Mouse (Mus musculus) embryonic facial prominence, embryonic 11.5 days (tissue): ENCODE results near the gene Zmynd8. TPM values are rescaled to one million over a fixed set of nuclear protein-coding genes. Genes with fewer than 3 reads are reported as not detected.

ENCODE experiments used
- ATAC-seq: fragments of 200-750 bp; cut with Nextera tagmentation; replicated peaks from 2 replicates; pipeline ENCODE4 v1.8.0; 2017; ENCODE audit warnings: low read depth; ENCODE audit not compliant: insufficient number of reproducible peaks, low FRiP score, low TSS enrichment
- DNase-seq: peaks from one replicate; pipeline ENCODE4 v3.0.0-alpha.2; 2015; ENCODE audit warnings: low spot score
- H3K27ac ChIP-seq: fragments of 300-500 bp; sonication (generic); replicated peaks from 2 replicates; pipeline ENCODE4 v1.5.1; 2014; ENCODE audit warnings: mild to moderate bottlenecking, low read depth, low read length, control low read depth
- H3K27me3 ChIP-seq: fragments of 300-500 bp; sonication (generic); 2 replicates; pipeline ENCODE4 v1.6.1; 2014; ENCODE audit warnings: mild to moderate bottlenecking, low read length, moderate library complexity, mixed read lengths; ENCODE audit not compliant: control insufficient read depth, insufficient read depth
- H3K36me3 ChIP-seq: fragments of 300-500 bp; sonication (generic); replicated peaks from 2 replicates; pipeline ENCODE4 v1.6.1; 2014; ENCODE audit warnings: low read depth, mild to moderate bottlenecking, low read length, moderate library complexity, mixed read lengths; ENCODE audit not compliant: control insufficient read depth, insufficient read depth
- H3K4me1 ChIP-seq: fragments of 300-500 bp; sonication (generic); 2 replicates; pipeline ENCODE4 v1.6.1; 2014; ENCODE audit warnings: low read length, mixed read lengths; ENCODE audit not compliant: control insufficient read depth, insufficient read depth
- H3K4me2 ChIP-seq: fragments of 300-500 bp; sonication (generic); 2 replicates; pipeline ENCODE4 v1.6.1; 2014; ENCODE audit warnings: low read depth, mild to moderate bottlenecking, control low read depth, low read length, moderate library complexity
- H3K4me3 ChIP-seq: fragments of 300-500 bp; sonication (generic); 2 replicates; pipeline ENCODE4 v1.5.1; 2014; ENCODE audit warnings: low read depth, low read length, control low read depth
- H3K9ac ChIP-seq: fragments of 300-500 bp; sonication (generic); replicated peaks from 2 replicates; pipeline ENCODE4 v1.6.1; 2014; ENCODE audit warnings: mild to moderate bottlenecking, control low read depth, low read length
- H3K9me3 ChIP-seq: fragments of 300-500 bp; sonication (generic); replicated peaks from 2 replicates; pipeline ENCODE4 v1.6.1; 2016; ENCODE audit warnings: mild to moderate bottlenecking, low read length, inconsistent platforms, mixed read lengths; ENCODE audit not compliant: control insufficient read depth
- WGBS: fragments of 180-500 bp; shearing (Covaris S2); extraction: QIAGEN DNeasy Blood & Tissue Kit; methylation state at CpG from one replicate; pipeline ENCODE4 v1.1.7; 2014; 5-methylcytosine and 5-hydroxymethylcytosine counted together
- polyA plus RNA-seq: library from polyadenylated mRNA; unstranded; fragments of >200 nt; fragmentation: Nextera tagmentation; extraction: Ambion mirVana; gene quantifications from 2 replicates; pipeline ENCODE4 v1.2.1, GENCODE M21; 2014

Gene Zmynd8
- polyA plus RNA-seq, 1 experiment from 2014 or later = 36.8 TPM

DNA sequence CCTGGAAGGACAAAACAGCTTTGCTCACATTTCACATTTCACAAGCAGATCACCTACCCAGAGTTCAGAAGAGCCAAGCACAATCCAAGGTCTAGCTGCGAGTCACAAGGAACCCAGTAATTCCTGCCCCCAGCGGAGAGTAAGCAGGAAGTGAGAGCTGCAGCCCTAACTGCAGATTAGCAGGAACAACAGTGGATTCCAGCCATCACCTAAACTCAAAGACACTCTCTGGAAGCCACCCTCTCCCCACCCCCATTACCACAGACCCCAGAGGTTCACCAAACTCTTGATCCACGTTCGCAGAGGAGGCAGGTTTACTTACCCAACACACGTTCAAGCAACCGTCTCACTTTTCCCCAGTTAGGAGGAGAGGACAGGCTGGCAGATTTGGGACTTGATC lies 15.8 kb downstream of the Zmynd8 start:
- Histone ChIP-seq H3K9ac (peak overlapping the region; percentile 76), H3K4me2 (peak overlapping the region; percentile 69), H3K27ac (peak overlapping the region; percentile 78), H3K36me3 (no peaks in the 10 kb centered on the region), H3K9me3 (no peaks in the 10 kb centered on the region), H3K4me3 (0 out of 2 replicates have a peak overlapping the region, but pooled peaks have one; percentile 33), H3K27me3 (no peaks in the 10 kb centered on the region), H3K4me1 (peaks cover 58% of the 10 kb centered on the region)
- DNase-seq (peak; percentile 35), ATAC-seq (no peak)
- 14% methylated on average over 6 of the region's 6 CpGs for WGBS

DNA sequence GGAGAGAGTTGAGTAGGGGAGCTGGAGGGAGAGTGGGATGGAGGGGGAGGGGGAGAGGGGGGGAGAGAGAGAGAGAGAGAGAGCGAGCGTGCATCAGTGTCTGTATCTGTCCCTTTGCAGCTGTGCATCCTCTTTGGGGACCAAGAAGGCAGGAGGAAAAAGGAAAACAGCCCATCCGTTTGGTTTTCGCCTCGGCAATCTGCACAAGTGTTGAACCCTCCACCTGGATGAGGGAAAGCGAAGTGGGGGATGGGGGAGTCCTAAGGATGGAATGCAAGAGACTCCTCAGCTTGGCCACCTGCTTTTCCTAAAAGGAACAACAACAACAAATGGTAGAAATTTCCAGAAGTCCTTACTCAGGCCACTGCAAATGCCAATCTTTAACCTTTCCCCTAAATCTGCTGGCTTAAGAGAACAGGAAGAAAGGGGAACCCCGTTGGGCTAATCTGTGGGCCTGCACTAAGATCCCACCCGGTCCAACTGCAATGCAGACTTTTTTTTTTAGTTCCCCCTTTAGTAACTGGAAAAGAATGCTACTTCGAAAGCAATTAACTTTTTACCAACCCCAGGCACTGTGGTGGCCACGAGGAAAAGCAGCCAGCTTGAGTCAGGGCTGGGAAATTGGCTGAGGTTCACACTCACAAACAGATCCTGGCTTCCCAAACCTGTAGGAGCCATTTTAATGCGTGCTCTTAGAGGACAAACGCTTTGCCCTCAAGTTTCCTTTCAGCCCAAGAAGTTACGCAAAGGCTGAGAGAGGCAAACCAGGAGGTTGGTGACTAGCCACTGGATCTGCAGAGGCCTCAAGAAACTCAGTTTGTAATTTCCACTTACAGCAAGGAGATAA lies 17.0 kb downstream of the Zmynd8 start:
- ATAC-seq = no peak
- no peak overlapping the region for H3K4me3 ChIP-seq

DNA sequence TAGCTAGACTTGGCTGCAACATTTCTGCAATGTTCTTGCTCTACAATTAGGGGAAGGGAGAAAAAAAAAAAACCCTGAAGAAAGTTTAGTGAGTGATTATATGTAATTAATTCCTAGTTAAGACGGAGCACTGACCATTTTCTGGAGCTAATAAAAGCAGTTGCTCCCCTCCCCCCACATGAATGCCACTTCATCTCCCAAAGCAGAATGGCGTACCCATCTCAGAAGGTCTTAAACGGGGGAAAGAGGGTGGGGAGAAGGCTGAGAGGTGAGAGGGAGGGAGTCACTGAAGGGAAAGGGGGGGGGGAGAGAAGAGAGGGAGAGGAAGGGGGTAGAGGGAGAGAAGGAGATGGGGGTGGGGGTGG lies 17.6 kb downstream of the Zmynd8 start:
- Histone ChIP-seq H3K27me3 (no peaks in the 10 kb centered on the region), H3K9me3 (no peaks in the 10 kb centered on the region), H3K4me3 (no peak overlapping the region), H3K36me3 (no peaks in the 10 kb centered on the region), H3K4me1 (peaks cover 56% of the 10 kb centered on the region), H3K9ac (no peak overlapping the region; the same call in 1 of the 2 replicates), H3K27ac (peak overlapping the region; percentile 78), H3K4me2 (peak overlapping the region; percentile 2)
- 6% methylated on average over 3 of the region's 3 CpGs for WGBS
- peak; percentile 66 for DNase-seq
- ATAC-seq = no peak

More for the DNA sequence above, 17.0 kb downstream of the Zmynd8 start:
- H3K27ac ChIP-seq = peak overlapping the region; percentile 78
- WGBS = 7% methylated on average over 13 of the region's 13 CpGs
- H3K9ac ChIP-seq = peak overlapping the region; percentile 44
- DNase-seq = peak; percentile 55
- H3K4me1 ChIP-seq = peaks cover 55% of the 10 kb centered on the region
- H3K4me2 ChIP-seq = peak overlapping the region; percentile 69
- no peaks in the 10 kb centered on the region for H3K36me3 ChIP-seq
- H3K9me3 ChIP-seq = no peaks in the 10 kb centered on the region
- H3K27me3 ChIP-seq = no peaks in the 10 kb centered on the region

DNA sequence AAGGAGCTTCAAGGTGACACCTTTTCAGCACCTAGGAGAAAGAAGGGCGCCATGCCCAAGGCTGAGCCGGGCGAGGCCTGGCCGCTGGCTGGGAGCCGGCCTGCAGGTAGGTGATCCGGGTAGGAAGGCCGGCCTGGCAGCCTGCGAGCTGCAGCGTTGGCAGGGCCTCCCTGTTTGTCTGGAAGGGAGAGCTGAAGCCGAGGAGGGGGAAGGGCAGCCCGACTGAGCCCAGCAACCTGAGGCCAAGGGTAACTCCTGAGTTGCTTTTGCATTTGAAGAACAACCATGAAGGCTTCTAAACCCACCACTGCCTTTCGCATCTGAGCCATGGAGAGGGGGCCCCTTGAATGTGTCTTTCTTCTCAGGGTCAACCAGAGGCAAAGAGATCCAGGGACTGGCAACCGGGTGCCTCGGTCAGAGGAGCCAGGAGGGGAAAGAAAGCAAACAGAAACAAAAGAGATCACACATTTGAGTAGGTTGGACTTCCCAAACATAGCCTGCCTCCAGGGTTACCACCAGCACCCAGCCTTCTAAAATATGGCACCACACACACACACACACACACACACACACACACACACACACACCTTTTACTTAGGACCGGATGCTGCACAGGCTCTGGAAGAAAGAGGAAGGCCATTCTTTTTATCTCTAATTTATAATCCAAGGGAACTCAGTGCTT lies 18.2 kb downstream of the Zmynd8 start:
- H3K4me1 ChIP-seq = peaks cover 55% of the 10 kb centered on the region
- peak overlapping the region; percentile 78 for H3K27ac ChIP-seq
- 12% methylated on average over 14 of the region's 15 CpGs for WGBS
- H3K9ac ChIP-seq = peak overlapping the region; percentile 57
- H3K36me3 ChIP-seq = no peaks in the 10 kb centered on the region
- 0 out of 2 replicates have a peak overlapping the region, but pooled peaks have one; percentile 12 for H3K4me3 ChIP-seq
- H3K4me2 ChIP-seq = peak overlapping the region; percentile 36
- no peaks in the 10 kb centered on the region for H3K9me3 ChIP-seq
- DNase-seq (peak; percentile 58), ATAC-seq (no peak)
- no peaks in the 10 kb centered on the region for H3K27me3 ChIP-seq

DNA sequence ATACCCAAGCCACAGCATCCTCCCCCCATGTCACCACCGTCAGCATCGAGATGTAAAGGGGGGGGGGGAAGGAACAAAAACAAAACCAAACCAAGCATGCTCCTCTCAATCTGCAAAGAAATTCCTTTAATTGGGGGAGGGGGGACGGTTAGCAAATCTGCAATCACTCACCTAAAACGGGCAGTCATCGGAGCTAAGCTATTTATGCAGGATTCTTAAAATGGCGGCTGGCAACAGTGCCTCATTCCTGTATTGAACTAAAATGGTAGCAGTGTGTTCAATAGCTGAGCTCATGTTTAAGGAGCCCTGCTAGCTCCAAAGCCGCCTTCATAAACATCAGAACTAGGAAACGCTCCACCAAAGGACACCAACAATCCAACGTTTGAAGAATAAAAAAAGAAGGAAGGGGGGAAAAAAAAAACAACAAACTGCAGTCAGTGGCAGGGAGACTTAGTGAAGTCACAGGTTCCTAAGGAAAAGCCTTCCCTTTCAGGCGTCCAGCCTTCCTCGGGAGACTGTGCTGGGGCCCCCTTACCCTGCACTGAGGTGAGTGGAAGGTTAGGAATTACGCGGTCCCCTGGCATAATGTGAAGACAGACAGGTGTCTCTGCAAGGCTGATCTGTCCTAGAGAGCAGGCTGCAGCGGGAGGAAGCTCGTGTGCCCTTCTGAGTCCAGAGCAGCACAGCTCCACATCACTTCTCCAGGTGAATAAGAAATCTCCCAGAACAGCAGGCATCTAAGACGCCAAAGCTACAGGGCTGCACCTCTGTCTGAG lies 19.2 kb downstream of the Zmynd8 start:
- ATAC-seq = no peak
- H3K9ac ChIP-seq = peak overlapping the region; percentile 57
- WGBS = 8% methylated on average over 16 of the region's 16 CpGs

DNA sequence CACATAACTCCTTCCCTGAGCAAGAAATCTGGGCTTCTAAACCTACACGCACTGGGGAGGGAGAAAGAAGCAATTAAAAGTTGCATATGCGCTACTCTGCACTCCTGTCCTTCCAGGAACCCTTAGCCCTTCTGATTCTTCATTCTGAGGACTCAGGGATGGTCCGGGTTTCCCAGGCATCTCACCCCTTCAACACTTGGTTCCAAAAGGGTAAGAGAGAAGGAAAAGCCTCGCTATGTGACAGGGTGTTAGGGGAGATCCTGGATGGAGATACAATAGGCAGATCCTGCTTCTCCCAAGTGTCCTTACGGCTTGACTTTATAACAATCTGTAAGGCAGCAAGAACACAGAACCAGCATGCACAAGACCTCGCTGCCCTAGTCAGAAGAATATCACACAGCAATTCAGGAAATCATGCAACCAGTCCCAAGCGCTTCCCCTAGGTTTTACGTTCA lies 19.9 kb downstream of the Zmynd8 start:
- Histone ChIP-seq H3K4me3 (no peak overlapping the region), H3K36me3 (no peaks in the 10 kb centered on the region), H3K9ac (peak overlapping the region; percentile 45), H3K9me3 (no peaks in the 10 kb centered on the region), H3K27me3 (no peaks in the 10 kb centered on the region), H3K4me1 (peaks cover 52% of the 10 kb centered on the region), H3K4me2 (peak overlapping the region; percentile 40), H3K27ac (peak overlapping the region; percentile 78)
- ATAC-seq = no peak
- WGBS = 32% methylated on average over 8 of the region's 8 CpGs
- DNase-seq = no peak

More for the DNA sequence above, 19.2 kb downstream of the Zmynd8 start:
- no peaks in the 10 kb centered on the region for H3K27me3 ChIP-seq
- H3K4me1 ChIP-seq = peaks cover 53% of the 10 kb centered on the region
- H3K9me3 ChIP-seq = no peaks in the 10 kb centered on the region
- peak; percentile 68 for DNase-seq
- no peak overlapping the region for H3K4me3 ChIP-seq
- peak overlapping the region; percentile 40 for H3K4me2 ChIP-seq
- peak overlapping the region; percentile 78 for H3K27ac ChIP-seq
- H3K36me3 ChIP-seq = no peaks in the 10 kb centered on the region

DNA sequence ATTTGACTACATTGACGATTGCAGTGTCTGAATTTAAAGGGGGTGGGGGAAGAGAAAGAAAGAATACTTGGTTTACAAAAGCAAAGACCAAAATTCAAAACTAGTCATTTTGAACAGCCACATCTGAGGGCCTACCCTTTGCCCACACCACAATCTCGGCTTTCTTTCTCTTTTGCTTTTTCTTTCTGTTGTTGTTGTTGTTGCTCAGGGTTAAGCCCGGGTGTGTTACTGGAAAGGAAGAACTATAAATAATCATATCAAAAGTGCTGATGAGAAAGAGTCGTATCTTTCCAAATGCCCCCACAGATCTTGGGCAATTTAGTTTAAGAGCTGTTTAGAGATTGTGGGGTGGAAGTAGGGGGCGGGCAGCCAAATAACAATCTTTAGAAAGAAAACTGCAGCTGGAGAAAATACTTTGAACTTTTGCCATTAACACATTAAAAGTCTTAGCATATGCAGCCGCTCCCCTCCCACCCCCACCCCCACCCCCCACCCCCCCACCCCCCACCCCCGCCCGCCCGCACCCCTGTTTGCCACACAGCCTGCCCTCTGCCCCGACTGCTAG lies 20.7 kb downstream of the Zmynd8 start:
- H3K9ac ChIP-seq = no peak overlapping the region
- H3K27ac ChIP-seq = no peak overlapping the region
- H3K4me3 ChIP-seq = no peak overlapping the region
- H3K36me3 ChIP-seq = peaks cover 4% of the 10 kb centered on the region
- no peaks in the 10 kb centered on the region for H3K9me3 ChIP-seq
- ATAC-seq (no peak), DNase-seq (no peak)
- H3K4me2 ChIP-seq = no peak overlapping the region
- no peaks in the 10 kb centered on the region for H3K27me3 ChIP-seq
- WGBS = 31% methylated on average over 10 of the region's 10 CpGs
- H3K4me1 ChIP-seq = peaks cover 48% of the 10 kb centered on the region
